Mouse (Mus musculus): ENCODE measurements around the gene Mup11.
"Not testable (repeated sequence)": the region's sequence is repeated elsewhere in the genome, so short reads cannot be mapped to it uniquely, and the experiment has no call there.

Gene Mup11

DNA sequence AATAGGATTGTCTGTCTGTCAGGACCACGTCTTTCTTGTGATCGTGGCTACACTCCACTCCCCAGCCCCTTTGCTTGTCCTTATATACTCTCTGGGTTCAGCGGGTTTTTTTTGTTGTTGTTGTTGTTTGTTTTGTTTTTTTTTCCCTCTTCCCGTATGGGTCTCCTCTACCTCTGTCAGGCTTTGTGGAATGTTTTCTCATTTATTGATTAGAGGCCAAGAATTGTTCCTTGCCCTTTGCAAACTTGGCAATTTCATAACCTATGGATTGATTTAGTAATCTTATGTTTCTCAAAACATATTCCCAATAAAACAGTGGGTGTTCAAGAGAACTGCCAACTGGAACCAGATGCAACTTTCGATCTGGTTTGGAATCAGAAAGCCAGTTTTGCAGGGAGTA lies at the start of gene Mup11:
Gene Mup11 (minus strand): TSS at position 101 of the 400 bp plus-strand sequence.
- not testable (repeated sequence) for DNase-seq (ENCODE audit: low read depth, low spot score)
